Mouse (Mus musculus) heart, adult 11 months (tissue): ENCODE measurements around the gene Txk.
A peak's percentile ranks its signal among the peaks of the same experiment; 100 is the strongest.

Experiments used
- DNase-seq: peaks from one replicate; pipeline ENCODE4 v3.0.0; 2022

The Txk gene

GRCm38 (mm10) chr5:72752585-72752984 is at the start of gene Txk:
Gene Txk (minus strand): TSS chr5:72752777.
- DNase-seq: peak; percentile 79

GRCm38 (mm10) chr5:72798563-72798962 is 46.0 kb upstream of the Txk start:
- DNase-seq: peak; percentile 86

- DNase-seq: peak; percentile 98
These were observed 43.6 kb upstream of the Txk start for GRCm38 (mm10) chr5:72796186-72796613.

- DNase-seq: peak; percentile 85
These were observed 40.8 kb upstream of the Txk start for GRCm38 (mm10) chr5:72793309-72793850.

- no peak for DNase-seq
These were observed 39.2 kb upstream of the Txk start for GRCm38 (mm10) chr5:72791789-72792188.

- no peak for DNase-seq
These were observed 38.8 kb upstream of the Txk start for GRCm38 (mm10) chr5:72791386-72791785.

- DNase-seq: peak; percentile 51
These were observed 32.9 kb upstream of the Txk start for GRCm38 (mm10) chr5:72785451-72785850.

- DNase-seq: peak; percentile 18
These were observed 32.1 kb upstream of the Txk start for GRCm38 (mm10) chr5:72784719-72785118.

- DNase-seq: peak; percentile 61
These were observed 31.4 kb upstream of the Txk start for GRCm38 (mm10) chr5:72783957-72784356.

GRCm38 (mm10) chr5:72783123-72783522 is 30.5 kb upstream of the Txk start:
- peak; percentile 57 for DNase-seq

GRCm38 (mm10) chr5:72781776-72782175 is 29.2 kb upstream of the Txk start:
- DNase-seq: no peak

GRCm38 (mm10) chr5:72776595-72776994 is 24.0 kb upstream of the Txk start:
- DNase-seq: peak; percentile 57

GRCm38 (mm10) chr5:72776127-72776526 is 23.6 kb upstream of the Txk start:
- DNase-seq: peak; percentile 64

- peak; percentile 55 for DNase-seq
These were observed 17.3 kb upstream of the Txk start for GRCm38 (mm10) chr5:72769841-72770240.

GRCm38 (mm10) chr5:72763546-72763945 is 11.0 kb upstream of the Txk start:
- DNase-seq: peak; percentile 72

- peak; percentile 49 for DNase-seq
These were observed 10.4 kb upstream of the Txk start for GRCm38 (mm10) chr5:72763025-72763424.

- DNase-seq: peak; percentile 12
These were observed 9.2 kb upstream of the Txk start for GRCm38 (mm10) chr5:72761758-72762157.

- peak; percentile 86 for DNase-seq
These were observed 8.7 kb upstream of the Txk start for GRCm38 (mm10) chr5:72761237-72761636.

- peak; percentile 83 for DNase-seq
These were observed 6.6 kb upstream of the Txk start for GRCm38 (mm10) chr5:72758925-72759924.

- peak; percentile 78 for DNase-seq
These were observed 4.7 kb upstream of the Txk start for GRCm38 (mm10) chr5:72757155-72757773.

GRCm38 (mm10) chr5:72755941-72756340 is 3.4 kb upstream of the Txk start:
- no peak for DNase-seq

- DNase-seq: no peak
These were observed 2.5 kb upstream of the Txk start for GRCm38 (mm10) chr5:72755035-72755434.

GRCm38 (mm10) chr5:72751056-72751758 is 1.4 kb downstream of the Txk start:
- peak; percentile 81 for DNase-seq
